Mouse (Mus musculus) thymus, adult 2 months (tissue): ENCODE data around the gene Dnah3.

Experiments used
- CTCF ChIP-seq: fragments of 200-500 bp; IDR thresholded peaks from 2 replicates; pipeline ENCODE4 v1.5.1; 2012; ENCODE audit warnings: mild to moderate bottlenecking, control low read depth, low read length, moderate library complexity, borderline replicate concordance; ENCODE audit not compliant: control insufficient read depth, poor library complexity, insufficient read depth; ENCODE audit errors: extremely low read depth
- POLR2A ChIP-seq: fragments of 200-500 bp; IDR thresholded peaks from 2 replicates; pipeline ENCODE4 v1.6.1; 2012; ENCODE audit warnings: mild to moderate bottlenecking, low read length, control low read depth, moderate library complexity; ENCODE audit not compliant: control insufficient read depth, poor library complexity, insufficient read depth; ENCODE audit errors: extremely low read depth

DNA sequence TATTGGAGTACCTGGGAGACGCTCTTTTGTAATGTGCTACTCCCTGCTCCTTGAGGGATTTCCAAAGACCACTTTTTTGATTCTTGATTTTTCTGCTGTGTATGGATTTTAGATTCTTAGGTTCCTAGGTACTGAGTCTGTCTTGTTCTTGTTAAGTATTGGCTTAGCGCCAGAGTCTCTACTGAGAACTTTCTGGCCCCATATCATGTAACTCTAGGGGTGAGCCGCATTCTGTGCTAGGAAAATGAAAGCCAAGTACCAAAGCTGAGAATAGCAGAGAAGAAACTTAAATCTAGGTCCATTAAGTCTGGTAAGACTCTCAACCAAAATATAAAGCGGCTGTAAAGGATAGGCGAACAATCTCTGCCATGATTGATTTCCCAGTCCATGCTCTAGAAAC lies 21.9 kb upstream of the Dnah3 start:
- TF ChIP-seq CTCF (no peak), POLR2A (no peak)
